Mouse (Mus musculus): ENCODE results near the gene Qprt.

Qprt gene

GRCm38 (mm10) chr7:127121911-127122270, at the start of gene Qprt:
Gene Qprt, minus strand, starts transcription at chr7:127122226.
- DNase-seq: peak in 1 of 2 experiments; percentile 58

- DNase-seq: no peak
Measured at GRCm38 (mm10) chr7:127166501-127166900, 44.5 kb upstream of the Qprt start.

- DNase-seq: no peak
Measured at GRCm38 (mm10) chr7:127165607-127166493, 43.8 kb upstream of the Qprt start.

GRCm38 (mm10) chr7:127164002-127164401, 42.0 kb upstream of the Qprt start:
- DNase-seq: no peak

- DNase-seq: no peak
Measured at GRCm38 (mm10) chr7:127162546-127162945, 40.5 kb upstream of the Qprt start.

- DNase-seq: no peak
Measured at GRCm38 (mm10) chr7:127157548-127157947, 35.5 kb upstream of the Qprt start.

- no peak for DNase-seq
Measured at GRCm38 (mm10) chr7:127153477-127153876, 31.5 kb upstream of the Qprt start.

- no peak for DNase-seq
Measured at GRCm38 (mm10) chr7:127152464-127152863, 30.4 kb upstream of the Qprt start.

GRCm38 (mm10) chr7:127147901-127148300, 25.9 kb upstream of the Qprt start:
- DNase-seq: no peak

GRCm38 (mm10) chr7:127146267-127146603, 24.2 kb upstream of the Qprt start:
- DNase-seq: no peak

GRCm38 (mm10) chr7:127145387-127146266, 23.6 kb upstream of the Qprt start:
- no peak for DNase-seq

- no peak for DNase-seq
Measured at GRCm38 (mm10) chr7:127144412-127144811, 22.4 kb upstream of the Qprt start.

- DNase-seq: no peak
Measured at GRCm38 (mm10) chr7:127142666-127143065, 20.6 kb upstream of the Qprt start.

- no peak for DNase-seq
Measured at GRCm38 (mm10) chr7:127142214-127142613, 20.2 kb upstream of the Qprt start.

- no peak for DNase-seq
Measured at GRCm38 (mm10) chr7:127140623-127141404, 18.8 kb upstream of the Qprt start.

GRCm38 (mm10) chr7:127139562-127139961, 17.5 kb upstream of the Qprt start:
- DNase-seq: no peak

GRCm38 (mm10) chr7:127139100-127139499, 17.1 kb upstream of the Qprt start:
- DNase-seq: no peak

- no peak for DNase-seq
Measured at GRCm38 (mm10) chr7:127137262-127138017, 15.4 kb upstream of the Qprt start, which contains the start of gene Spn. Gene Spn, minus strand, starts transcription at chr7:127137823.

- DNase-seq: no peak
Measured at GRCm38 (mm10) chr7:127136181-127137071, 14.4 kb upstream of the Qprt start.

GRCm38 (mm10) chr7:127134821-127135447, 12.9 kb upstream of the Qprt start:
- DNase-seq: no peak

GRCm38 (mm10) chr7:127133125-127133524, 11.1 kb upstream of the Qprt start:
- DNase-seq: no peak
